Mouse (Mus musculus) fat pad, adult 2 months (tissue): ENCODE results near the gene Fam114a2.

ENCODE experiments used
- DNase-seq: peaks from one replicate; pipeline ENCODE4 v3.0.0-alpha.2; 2011; ENCODE audit warnings: low read depth, low spot score; ENCODE audit errors: extremely low read depth

Gene Fam114a2

DNA sequence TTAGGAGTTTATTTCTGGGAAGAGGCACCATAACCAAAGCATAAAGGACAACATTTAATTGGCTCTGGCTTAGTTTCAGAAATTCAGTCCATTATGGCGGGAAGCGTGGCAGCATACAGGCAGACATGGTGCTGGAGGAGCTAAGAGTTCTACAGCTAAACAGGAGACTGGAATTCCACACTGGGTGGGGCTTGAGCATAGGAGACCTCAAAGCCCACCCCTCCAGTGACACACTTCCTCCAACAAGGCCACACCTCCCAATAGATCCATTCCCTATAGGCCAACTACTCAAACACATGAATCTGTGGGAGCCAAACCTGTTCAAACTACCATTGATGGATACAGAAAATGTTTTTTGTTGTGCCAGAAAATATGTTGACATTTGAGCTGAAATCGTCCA, 2.8 kb upstream of the Fam114a2 start:
- no peak for DNase-seq

DNA sequence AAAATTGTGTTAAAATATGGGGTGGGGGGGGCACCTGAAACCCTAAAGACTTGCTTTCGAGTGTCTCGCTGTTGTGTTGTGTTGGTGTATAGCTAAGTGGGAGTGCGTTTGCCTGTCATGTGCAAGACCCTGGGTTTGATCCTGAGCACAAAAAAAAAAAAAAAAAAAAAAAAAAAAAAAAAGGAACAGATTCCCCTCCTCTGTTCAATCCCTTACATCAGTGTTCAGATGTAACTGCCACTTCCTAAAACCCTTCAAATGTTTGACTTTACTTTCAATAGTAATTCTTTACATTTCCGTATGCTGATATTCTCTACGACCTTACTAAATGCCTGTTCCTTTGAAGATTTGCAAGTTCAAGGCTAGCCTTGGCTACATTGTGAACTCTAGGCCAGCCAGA, 887 bp upstream of the Fam114a2 start:
- no peak for DNase-seq

- no peak for DNase-seq
Observed at GRCm38 (mm10) chr11:57518751-57519148, 333 bp upstream of the Fam114a2 start.

DNA sequence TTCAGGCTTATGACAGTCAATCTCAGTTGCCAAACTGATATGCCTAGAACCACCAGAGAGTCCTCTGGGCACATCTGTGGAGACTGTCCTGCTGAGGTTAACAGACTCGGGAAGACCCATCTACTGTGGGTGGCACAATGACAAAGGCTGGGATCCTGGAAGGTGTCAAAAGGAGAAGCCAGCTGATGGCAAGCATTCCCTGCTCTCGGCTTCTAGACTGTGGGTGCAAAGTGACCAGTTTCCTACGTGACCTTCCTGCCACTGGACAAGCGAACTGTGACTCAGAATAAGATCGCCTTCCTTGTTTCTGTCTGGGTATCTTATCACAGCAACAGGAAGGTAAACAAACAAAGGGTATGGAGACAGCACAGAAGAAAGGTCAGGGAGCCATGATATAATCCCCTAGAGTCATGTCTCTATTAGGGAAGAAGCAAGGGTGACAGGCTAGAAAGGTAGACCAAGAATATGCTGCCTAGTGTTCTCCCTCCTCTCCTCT, 1.4 kb downstream of the Fam114a2 start:
- DNase-seq, result no peak

GRCm38 (mm10) chr11:57515218-57515617, 3.2 kb downstream of the Fam114a2 start:
- DNase-seq, result no peak

DNA sequence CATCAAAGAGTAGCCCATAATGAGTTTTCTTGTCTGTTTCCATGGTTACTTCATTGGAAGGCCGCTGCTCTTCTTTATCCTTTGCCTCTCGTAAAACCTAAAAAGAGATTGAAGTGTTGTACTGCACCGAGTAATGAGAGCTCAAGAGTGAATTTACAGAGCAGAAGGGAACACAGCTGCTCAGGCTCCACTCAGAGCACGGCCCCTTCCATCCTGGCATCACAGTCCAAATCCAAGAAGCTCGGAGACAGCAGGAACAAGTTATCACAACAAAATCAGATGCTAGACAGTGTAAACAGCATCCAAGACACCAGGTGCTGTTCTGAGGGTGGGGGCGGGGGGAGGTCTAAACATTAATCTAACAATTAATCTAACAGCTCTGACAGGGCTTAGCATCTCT, 11.5 kb downstream of the Fam114a2 start:
- DNase-seq, result no peak

GRCm38 (mm10) chr11:57503155-57503554, 15.3 kb downstream of the Fam114a2 start:
- DNase-seq, result no peak

GRCm38 (mm10) chr11:57498215-57498614, 20.2 kb downstream of the Fam114a2 start:
- no peak for DNase-seq

GRCm38 (mm10) chr11:57497701-57498100, 20.7 kb downstream of the Fam114a2 start:
- DNase-seq, result no peak

- DNase-seq, result no peak
Observed at GRCm38 (mm10) chr11:57496462-57497039, 21.9 kb downstream of the Fam114a2 start.

GRCm38 (mm10) chr11:57488436-57488835, 30.0 kb downstream of the Fam114a2 start:
- no peak for DNase-seq

- DNase-seq, result no peak
Observed at GRCm38 (mm10) chr11:57478077-57478476, 40.3 kb downstream of the Fam114a2 start.

- DNase-seq, result no peak
Observed at GRCm38 (mm10) chr11:57475119-57475518, 43.3 kb downstream of the Fam114a2 start.

GRCm38 (mm10) chr11:57474296-57474941, 44.0 kb downstream of the Fam114a2 start:
- DNase-seq, result no peak

- no peak for DNase-seq
Observed at GRCm38 (mm10) chr11:57470979-57471378, 47.4 kb downstream of the Fam114a2 start.

DNA sequence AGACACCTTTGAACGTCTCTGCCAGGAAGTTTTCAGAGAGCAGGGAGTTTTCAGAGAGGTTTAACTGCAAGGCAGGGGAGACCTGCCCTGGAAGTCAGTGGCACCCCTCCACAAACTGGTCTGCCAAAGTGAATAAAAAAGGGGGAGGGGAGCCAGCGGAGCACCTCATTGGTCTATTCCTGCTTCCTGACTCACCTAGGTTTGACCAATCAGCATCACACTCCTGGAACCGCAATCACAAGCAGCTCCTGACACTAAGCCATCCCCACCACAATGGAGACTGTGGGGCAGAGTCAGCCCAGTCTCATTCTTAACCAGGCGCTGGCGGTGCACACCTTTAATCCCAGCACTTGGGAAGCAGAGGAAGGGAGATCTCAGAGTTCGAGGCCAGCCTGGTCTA, 48.4 kb downstream of the Fam114a2 start:
- DNase-seq, result no peak

GRCm38 (mm10) chr11:57468706-57469105, 49.7 kb downstream of the Fam114a2 start:
- DNase-seq, result no peak

- no peak for DNase-seq
Observed at GRCm38 (mm10) chr11:57467159-57468110, 51.0 kb downstream of the Fam114a2 start.

- DNase-seq, result no peak
Observed at GRCm38 (mm10) chr11:57465844-57466243, 52.6 kb downstream of the Fam114a2 start.

GRCm38 (mm10) chr11:57465025-57465424, 53.4 kb downstream of the Fam114a2 start:
- DNase-seq, result no peak

- no peak for DNase-seq
Observed at GRCm38 (mm10) chr11:57459759-57460158, 58.7 kb downstream of the Fam114a2 start.

DNA sequence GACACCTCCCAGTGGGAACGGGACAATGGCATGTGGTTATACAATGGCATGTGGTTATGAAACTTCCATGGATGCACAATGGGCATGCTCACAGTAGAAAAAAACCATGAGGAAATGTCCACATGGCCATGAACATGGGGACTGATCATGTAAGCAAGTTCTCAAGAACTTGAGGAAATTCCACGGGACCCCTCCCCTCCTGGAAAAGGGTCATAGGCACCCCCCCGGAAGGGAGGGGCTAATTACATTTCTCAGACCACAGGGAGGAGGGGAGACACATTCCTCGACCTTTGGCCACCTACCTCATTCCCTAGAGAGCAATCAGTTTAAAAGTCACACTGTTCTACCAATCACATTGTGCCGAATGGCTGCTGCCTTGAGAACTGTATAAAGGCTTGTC, 64.0 kb downstream of the Fam114a2 start:
- DNase-seq, result no peak
